Mouse (Mus musculus) c-Kit-positive CD71-positive TER-119-positive erythroid progenitor cells, embryonic 14.5 days (primary cell): ENCODE measurements around the gene Arntl.
"Not testable (repeated sequence)": the region's sequence is repeated elsewhere in the genome, so short reads cannot be mapped to it uniquely, and the experiment has no call there.

ENCODE experiments used
- DNase-seq: peaks from one replicate; pipeline ENCODE4 v3.0.0-alpha.2; 2013; ENCODE audit warnings: low spot score

Gene Arntl

GRCm38 (mm10) chr7:113251001-113251400 lies 43.7 kb downstream of the Arntl start:
- DNase-seq: no peak

GRCm38 (mm10) chr7:113251554-113251953 lies 44.3 kb downstream of the Arntl start:
- DNase-seq: no peak

GRCm38 (mm10) chr7:113253777-113254405 lies 46.6 kb downstream of the Arntl start:
- DNase-seq: no peak

- peak; percentile 30 for DNase-seq
These were observed 48.8 kb downstream of the Arntl start for GRCm38 (mm10) chr7:113256046-113256445.

- peak; percentile 29 for DNase-seq
These were observed 51.2 kb downstream of the Arntl start for GRCm38 (mm10) chr7:113258430-113258829.

GRCm38 (mm10) chr7:113260321-113261167 lies 53.3 kb downstream of the Arntl start:
- DNase-seq: no peak

GRCm38 (mm10) chr7:113261690-113262089 lies 54.4 kb downstream of the Arntl start:
- DNase-seq: no peak

- not testable (repeated sequence) for DNase-seq
These were observed 55.5 kb downstream of the Arntl start for GRCm38 (mm10) chr7:113262510-113263467.

GRCm38 (mm10) chr7:113263990-113264389 lies 56.7 kb downstream of the Arntl start:
- DNase-seq: no peak

GRCm38 (mm10) chr7:113268287-113268686 lies 61.0 kb downstream of the Arntl start:
- DNase-seq: peak; percentile 45

- DNase-seq: no peak
These were observed 61.8 kb downstream of the Arntl start for GRCm38 (mm10) chr7:113269081-113269480.

- DNase-seq: no peak
These were observed 62.7 kb downstream of the Arntl start for GRCm38 (mm10) chr7:113269921-113270320.

GRCm38 (mm10) chr7:113270551-113270950 lies 63.3 kb downstream of the Arntl start:
- no peak for DNase-seq

GRCm38 (mm10) chr7:113270991-113271390 lies 63.7 kb downstream of the Arntl start:
- DNase-seq: no peak

GRCm38 (mm10) chr7:113272338-113272997 lies 65.2 kb downstream of the Arntl start:
- no peak for DNase-seq

- no peak for DNase-seq
These were observed 70.0 kb downstream of the Arntl start for GRCm38 (mm10) chr7:113277245-113277644.

- DNase-seq: no peak
These were observed 71.2 kb downstream of the Arntl start for GRCm38 (mm10) chr7:113278493-113278892.

GRCm38 (mm10) chr7:113279246-113279645 lies 72.0 kb downstream of the Arntl start:
- no peak for DNase-seq

- no peak for DNase-seq
These were observed 78.1 kb downstream of the Arntl start for GRCm38 (mm10) chr7:113285405-113285804.

GRCm38 (mm10) chr7:113289211-113289610 lies 81.9 kb downstream of the Arntl start:
- DNase-seq: no peak

- DNase-seq: no peak
These were observed 84.5 kb downstream of the Arntl start for GRCm38 (mm10) chr7:113291741-113292140.

- peak; percentile 56 for DNase-seq
These were observed 84.9 kb downstream of the Arntl start for GRCm38 (mm10) chr7:113292193-113292592.
